Mouse (Mus musculus) naive thymus-derived CD4-positive, alpha-beta T cell, adult 2 months (primary cell): ENCODE measurements around the gene Opcml.

Experiments used
- DNase-seq: peaks from one replicate; pipeline ENCODE4 v3.0.0-alpha.2; 2011; ENCODE audit warnings: low read depth

The Opcml gene

DNA sequence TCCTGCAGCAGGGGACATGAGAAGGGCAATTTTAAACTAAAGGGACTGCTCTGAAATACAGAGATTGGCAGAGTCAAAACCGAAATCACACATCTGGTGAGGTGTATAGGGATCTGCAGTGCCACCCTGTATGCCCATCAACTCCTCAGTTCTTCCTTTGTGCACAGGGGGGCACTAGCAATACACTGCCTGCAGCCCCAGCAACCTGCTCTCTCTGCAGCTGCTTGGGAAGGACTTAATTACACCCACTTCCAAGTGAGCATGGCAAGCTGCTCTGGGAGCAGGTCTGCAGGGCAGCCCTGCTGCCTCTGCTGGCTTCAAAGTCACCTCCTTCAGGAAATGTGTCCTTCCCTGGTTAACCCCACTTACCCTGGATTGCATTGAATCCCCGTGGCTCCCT lies 1147.4 kb downstream of the Opcml start:
- DNase-seq: no peak

DNA sequence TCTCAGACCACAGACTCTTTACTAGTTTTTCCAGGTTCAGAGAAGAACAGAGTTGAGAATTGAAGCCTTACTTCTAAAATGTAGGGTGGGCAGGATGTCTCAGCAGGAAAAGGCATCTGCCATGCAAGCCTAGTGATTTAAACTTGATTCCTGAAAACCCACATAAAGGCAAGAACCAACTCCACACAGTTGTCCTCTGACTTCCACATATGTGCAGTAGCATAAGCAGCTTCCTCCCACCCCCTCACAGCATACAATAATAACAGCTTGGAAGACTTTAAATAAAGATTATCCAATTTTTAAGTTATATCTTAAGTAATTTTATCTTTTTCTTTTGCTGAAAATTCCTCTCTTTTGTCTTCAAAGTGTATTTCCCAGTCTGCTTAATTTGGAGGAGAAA lies 1150.3 kb downstream of the Opcml start:
- DNase-seq: no peak

- DNase-seq: no peak
These were observed 1178.9 kb downstream of the Opcml start for GRCm38 (mm10) chr9:28969455-28969854.
